Mouse (Mus musculus): ENCODE measurements around the gene Hspa1b.

- TF ChIP-seq CTCF (IDR thresholded peaks at IDR 0.05; ENCODE audit: borderline replicate concordance, insufficient read depth, low read length) (no peak), POLR2A (IDR thresholded peaks at IDR 0.05; ENCODE audit: low read depth, low read length) (no peak)
Observed at GRCm38 (mm10) chr17:34937960-34938505, 21.0 kb downstream of the Hspa1b start.

Data from embryonic fibroblast, embryonic 13.5 days (primary cell).